Mouse (Mus musculus) hindbrain, embryonic 11.5 days (tissue): ENCODE measurements around the gene Gm49394. TPM values are rescaled to one million over a fixed set of nuclear protein-coding genes. Genes with fewer than 3 reads are reported as not detected.
A peak's percentile ranks its signal among the peaks of the same experiment; 100 is the strongest.

Source experiments
- ATAC-seq: fragments of 200-750 bp; cut with Nextera tagmentation; 2 replicates; pipeline ENCODE4 v1.8.0; 2017; ENCODE audit warnings: mild to moderate bottlenecking, moderate TSS enrichment, moderate library complexity; ENCODE audit not compliant: low FRiP score
- DNase-seq: peaks from one replicate; pipeline ENCODE4 v3.0.0-alpha.2; 2015; ENCODE audit warnings: low spot score
- H3K27ac ChIP-seq: fragments of 300-500 bp; sonication (generic); 2 replicates; pipeline ENCODE4 v1.5.1; 2014; ENCODE audit warnings: mild to moderate bottlenecking, low read depth, low read length
- H3K27me3 ChIP-seq: fragments of 300-500 bp; sonication (generic); 2 replicates; pipeline ENCODE4 v1.6.1; 2014; ENCODE audit warnings: mild to moderate bottlenecking, low read length, moderate library complexity, mixed read lengths; ENCODE audit not compliant: control insufficient read depth, insufficient read depth
- H3K36me3 ChIP-seq: fragments of 300-500 bp; sonication (generic); 2 replicates; pipeline ENCODE4 v1.6.1; 2014; ENCODE audit warnings: mild to moderate bottlenecking, low read length, moderate library complexity, mixed read lengths; ENCODE audit not compliant: control insufficient read depth, insufficient read depth
- H3K4me1 ChIP-seq: fragments of 300-500 bp; sonication (generic); replicated peaks from 2 replicates; pipeline ENCODE4 v1.6.1; 2014; ENCODE audit warnings: low read length, mixed read lengths; ENCODE audit not compliant: control insufficient read depth, insufficient read depth
- H3K4me2 ChIP-seq: fragments of 300-500 bp; sonication (generic); replicated peaks from 2 replicates; pipeline ENCODE4 v1.6.1; 2014; ENCODE audit warnings: mild to moderate bottlenecking, low read depth, low read length
- H3K4me3 ChIP-seq: fragments of 300-500 bp; sonication (generic); 2 replicates; pipeline ENCODE4 v1.5.1; 2014; ENCODE audit warnings: low read depth, low read length
- H3K9ac ChIP-seq: fragments of 300-500 bp; sonication (generic); 2 replicates; pipeline ENCODE4 v1.6.1; 2014; ENCODE audit warnings: low read depth, low read length
- H3K9me3 ChIP-seq: fragments of 300-500 bp; sonication (generic); 2 replicates; pipeline ENCODE4 v1.6.1; 2016; ENCODE audit warnings: low read length; ENCODE audit not compliant: control insufficient read depth
- WGBS: fragments of 180-500 bp; shearing (Covaris S2); extraction: QIAGEN DNeasy Blood & Tissue Kit; methylation state at CpG from one replicate; pipeline ENCODE4 v1.1.7; 2014; 5-methylcytosine and 5-hydroxymethylcytosine counted together
- polyA plus RNA-seq: library from polyadenylated mRNA; unstranded; fragments of >200 nt; fragmentation: Nextera tagmentation; extraction: Ambion mirVana; gene quantifications from 2 replicates; pipeline ENCODE4 v1.2.1, GENCODE M21; 2014

Gm49394 gene
- not detected in 2 replicates for polyA plus RNA-seq

DNA sequence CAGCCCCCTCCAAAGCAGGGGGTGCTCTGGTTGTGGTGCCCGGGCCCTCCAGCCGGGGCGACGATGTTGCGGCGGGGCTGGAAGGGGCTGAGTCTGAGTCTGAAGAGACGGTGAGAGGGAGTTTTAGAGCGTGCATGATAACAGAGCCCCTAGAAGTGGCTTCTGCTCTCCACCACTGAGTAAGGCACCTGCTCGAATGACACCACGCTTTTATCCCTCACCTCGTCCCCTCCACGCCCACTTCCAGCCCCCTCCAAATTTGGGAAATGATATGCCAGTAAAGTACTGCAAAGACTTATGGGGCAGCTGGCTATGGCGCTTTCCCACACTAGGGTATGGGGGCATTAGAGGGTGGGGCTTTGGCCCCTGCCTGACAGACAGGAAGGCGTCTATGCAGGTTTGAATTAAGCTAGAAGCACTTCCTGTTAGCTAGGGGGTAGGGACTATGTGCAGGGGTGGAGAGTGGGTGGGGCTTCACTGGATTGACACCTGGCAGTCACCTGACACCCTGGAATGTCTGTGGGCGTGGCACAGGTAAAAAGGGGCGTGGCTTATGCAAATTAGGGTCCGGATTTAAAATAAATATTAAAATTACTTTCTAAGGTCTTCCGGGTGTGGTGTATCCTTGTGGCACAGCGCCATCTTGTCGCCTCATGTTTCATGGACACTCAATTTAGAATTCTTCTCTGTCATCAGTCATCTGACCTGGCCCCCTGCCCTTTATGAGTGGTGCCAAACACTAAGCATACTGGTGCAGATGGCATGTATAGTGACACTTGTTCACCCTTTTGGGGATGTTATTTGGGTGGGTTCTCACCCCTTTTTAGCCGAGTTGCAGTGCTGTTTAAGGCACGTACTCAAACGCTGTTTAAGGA, at the start of gene Gm49394:
Gene Gm49394 (minus strand): TSS at position 192 of the 875 bp plus-strand sequence.
- H3K27ac ChIP-seq: no peak within 1 kb of the TSS
- H3K9me3 ChIP-seq: peaks cover 14% of the 10 kb centered on the region
- DNase-seq: no peak
- H3K36me3 ChIP-seq: no peaks in the 10 kb centered on the region
- H3K4me1 ChIP-seq: no peaks in the 10 kb centered on the region
- 84% methylated on average over 23 of the region's 23 CpGs for WGBS
- no peak within 1 kb of the TSS for H3K4me3 ChIP-seq
- H3K4me2 ChIP-seq: no peak within 1 kb of the TSS
- no peak for ATAC-seq
- H3K9ac ChIP-seq: no peak within 1 kb of the TSS
- peaks cover 23% of the 10 kb centered on the region for H3K27me3 ChIP-seq

DNA sequence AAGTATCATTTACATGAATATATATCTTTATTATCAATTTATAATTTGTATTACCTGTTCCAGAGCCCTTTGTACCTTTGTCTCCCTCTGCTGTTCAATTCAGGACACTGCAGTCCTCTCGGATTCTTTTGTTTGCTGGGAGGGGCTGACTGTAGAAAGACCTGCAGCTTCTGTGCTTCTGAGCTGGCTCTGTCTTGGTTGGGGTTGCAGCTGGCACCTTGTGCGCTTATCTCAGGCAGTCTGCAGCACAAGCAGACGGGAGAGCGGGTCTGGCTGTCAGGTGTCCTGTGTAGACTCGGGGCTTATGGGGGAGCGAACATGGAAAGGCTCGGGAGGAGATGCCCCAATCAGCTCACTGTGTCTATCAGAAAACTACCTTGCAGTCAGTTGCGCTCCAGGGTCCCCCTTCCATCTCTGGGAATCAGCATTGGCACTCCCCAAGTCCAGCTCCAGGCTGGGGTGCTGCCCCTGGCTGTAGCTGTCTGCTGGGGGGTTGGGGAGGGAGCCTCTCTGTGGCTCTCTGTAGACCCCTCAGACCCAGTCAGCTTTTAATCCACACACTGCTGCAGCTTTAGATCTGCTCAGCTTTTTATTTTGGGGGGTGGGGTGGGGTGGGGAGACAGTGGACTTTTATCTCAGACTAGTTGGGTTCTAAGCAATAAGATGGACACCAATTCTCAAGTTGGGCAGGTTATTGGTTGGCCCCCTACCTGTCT, 45.2 kb upstream of the Gm49394 start:
- WGBS: 17% methylated on average over 8 of the region's 8 CpGs
- Histone ChIP-seq H3K4me2 (peak overlapping the region; percentile 17), H3K9ac (0 out of 2 replicates have a peak overlapping the region, but pooled peaks have one; percentile 8), H3K4me3 (0 out of 2 replicates have a peak overlapping the region, but pooled peaks have one; percentile 1), H3K4me1 (no peaks in the 10 kb centered on the region), H3K27ac (no peak overlapping the region), H3K9me3 (no peaks in the 10 kb centered on the region), H3K36me3 (no peaks in the 10 kb centered on the region), H3K27me3 (no peaks in the 10 kb centered on the region)
- DNase-seq: peak; percentile 79
- no peak for ATAC-seq

DNA sequence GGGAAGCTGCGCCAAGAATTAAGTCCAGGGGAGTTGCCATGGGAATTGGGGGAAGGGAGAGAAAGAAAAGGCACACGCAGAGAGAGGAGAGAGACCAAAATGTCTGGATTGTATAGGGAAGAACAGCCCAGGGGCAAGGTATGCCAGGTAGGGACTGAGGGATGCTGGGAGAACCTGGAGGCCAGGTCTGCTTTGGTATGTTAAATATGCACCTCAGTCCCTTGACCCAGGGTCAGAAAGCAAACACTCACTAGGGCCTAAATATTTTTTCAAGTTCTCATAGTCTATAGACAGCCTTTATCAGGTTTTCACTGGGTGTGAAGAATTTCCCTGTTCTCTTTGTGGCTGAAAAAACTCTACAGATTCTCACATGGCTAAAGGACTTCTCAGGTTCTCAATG, 37.1 kb upstream of the Gm49394 start:
- H3K9ac ChIP-seq: no peak overlapping the region
- DNase-seq (no peak), ATAC-seq (no peak)
- H3K9me3 ChIP-seq: no peaks in the 10 kb centered on the region
- H3K4me2 ChIP-seq: no peak overlapping the region
- no peaks in the 10 kb centered on the region for H3K27me3 ChIP-seq
- no peaks in the 10 kb centered on the region for H3K36me3 ChIP-seq
- H3K27ac ChIP-seq: no peak overlapping the region
- H3K4me3 ChIP-seq: no peak overlapping the region
- H3K4me1 ChIP-seq: no peaks in the 10 kb centered on the region
- 81% methylated on average over 2 of the region's 2 CpGs for WGBS

DNA sequence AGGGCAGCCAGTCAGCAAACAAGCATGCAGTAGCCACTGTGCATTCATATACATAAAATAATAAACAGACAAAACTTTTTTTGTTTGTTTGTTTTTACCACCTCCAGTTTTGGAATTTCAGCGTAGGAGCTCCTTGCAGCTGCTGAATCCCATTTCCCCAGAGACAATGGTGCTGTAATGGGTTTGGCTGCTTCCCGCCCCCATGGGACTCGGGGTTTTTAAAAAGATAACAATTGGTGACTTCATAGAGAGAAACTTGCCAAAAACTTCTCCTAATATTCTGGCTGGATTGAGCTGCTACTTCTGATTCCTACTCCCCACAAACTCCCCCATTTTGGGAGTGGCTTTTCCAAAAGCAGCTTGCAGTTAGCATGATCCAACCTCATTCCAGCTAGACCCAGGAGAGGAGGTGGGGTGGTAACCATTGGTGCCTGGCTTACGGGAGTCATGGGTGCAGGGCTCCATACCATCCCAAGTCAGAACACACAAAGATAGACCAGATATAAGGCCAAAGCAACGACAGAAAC, 29.7 kb upstream of the Gm49394 start:
- WGBS: 72% methylated on average over 5 of the region's 5 CpGs
- Histone ChIP-seq H3K9ac (no peak overlapping the region), H3K36me3 (no peaks in the 10 kb centered on the region), H3K4me2 (no peak overlapping the region), H3K27me3 (no peaks in the 10 kb centered on the region), H3K27ac (no peak overlapping the region), H3K4me3 (no peak overlapping the region), H3K4me1 (no peaks in the 10 kb centered on the region), H3K9me3 (no peaks in the 10 kb centered on the region)
- DNase-seq: no peak
- no peak for ATAC-seq

DNA sequence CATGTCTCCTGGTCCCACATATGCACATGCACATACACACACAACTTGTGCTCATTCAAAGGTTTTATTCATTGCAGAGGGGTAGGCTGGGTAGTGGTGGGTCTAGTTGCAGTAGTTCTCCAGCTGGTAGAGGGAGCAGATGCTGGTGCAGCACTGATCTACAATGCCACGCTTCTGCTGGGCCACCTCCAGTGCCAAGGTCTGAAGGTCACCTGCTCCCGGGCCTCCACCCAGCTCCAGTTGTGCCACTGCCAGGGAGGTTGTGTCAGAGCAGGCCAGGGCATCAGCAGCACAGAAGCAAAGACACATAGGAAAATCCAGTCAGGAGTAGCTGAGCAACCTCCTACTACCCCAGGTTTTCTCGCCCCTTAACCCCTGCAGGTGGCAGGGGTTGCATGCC, 8.9 kb upstream of the Gm49394 start:
- Histone ChIP-seq H3K27me3 (no peaks in the 10 kb centered on the region), H3K9me3 (no peaks in the 10 kb centered on the region), H3K9ac (no peak overlapping the region), H3K4me1 (no peaks in the 10 kb centered on the region), H3K4me2 (no peak overlapping the region), H3K27ac (no peak overlapping the region), H3K36me3 (no peaks in the 10 kb centered on the region), H3K4me3 (no peak overlapping the region)
- 86% methylated on average over 3 of the region's 3 CpGs for WGBS
- DNase-seq: no peak
- no peak for ATAC-seq

DNA sequence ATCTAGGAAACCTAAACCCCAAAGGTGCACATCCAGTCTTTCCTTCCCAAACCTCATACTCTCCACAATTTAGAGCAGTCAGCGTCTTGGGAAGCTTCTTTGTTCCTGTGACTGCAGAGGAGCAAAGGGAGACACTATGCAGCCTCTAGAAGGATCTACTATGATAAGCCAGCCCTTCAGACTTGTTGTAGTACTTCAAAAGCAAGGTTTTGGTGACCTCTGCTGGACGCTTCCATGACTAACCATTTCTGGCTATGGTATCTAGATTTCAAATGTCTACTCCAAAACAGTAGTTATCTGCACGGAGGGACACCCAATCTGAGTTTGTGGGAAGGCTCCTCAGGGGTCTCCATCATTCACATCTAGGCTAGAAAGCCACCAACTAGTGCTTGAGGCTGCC, 5.9 kb upstream of the Gm49394 start:
- Histone ChIP-seq H3K36me3 (no peaks in the 10 kb centered on the region), H3K4me3 (no peak overlapping the region), H3K4me2 (no peak overlapping the region), H3K4me1 (no peaks in the 10 kb centered on the region), H3K27ac (no peak overlapping the region), H3K9ac (no peak overlapping the region), H3K27me3 (no peaks in the 10 kb centered on the region), H3K9me3 (peaks cover 5% of the 10 kb centered on the region; the same call in 1 of the 2 replicates)
- peak; percentile 75 for DNase-seq
- no peak for ATAC-seq
- 9% methylated on average over 3 of the region's 3 CpGs for WGBS

DNA sequence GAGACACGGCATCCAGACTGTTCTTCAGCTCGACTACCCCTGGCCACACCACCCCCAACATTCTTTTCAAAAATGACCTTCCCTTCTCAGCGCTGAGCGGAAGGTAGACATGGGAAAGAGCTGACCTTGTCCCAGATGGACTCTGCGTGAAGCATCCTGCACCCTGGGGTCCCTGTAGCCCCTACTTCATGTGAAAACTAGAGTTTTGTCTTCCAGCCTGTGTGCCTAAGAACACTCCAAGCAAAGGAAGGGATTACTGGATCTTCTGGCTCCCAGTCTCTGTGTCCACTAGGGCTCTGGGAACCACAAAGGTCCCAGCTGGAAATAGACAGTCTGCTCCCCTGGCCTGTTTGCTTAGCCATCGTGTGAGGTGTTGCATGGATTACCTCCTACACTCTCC, 5.4 kb upstream of the Gm49394 start:
- H3K9me3 ChIP-seq: peaks cover 8% of the 10 kb centered on the region
- DNase-seq (no peak), ATAC-seq (no peak)
- H3K4me2 ChIP-seq: no peak overlapping the region
- no peaks in the 10 kb centered on the region for H3K36me3 ChIP-seq
- 77% methylated on average over 6 of the region's 6 CpGs for WGBS
- no peak overlapping the region for H3K27ac ChIP-seq
- no peaks in the 10 kb centered on the region for H3K4me1 ChIP-seq
- no peaks in the 10 kb centered on the region for H3K27me3 ChIP-seq
- H3K9ac ChIP-seq: no peak overlapping the region
- no peak overlapping the region for H3K4me3 ChIP-seq

DNA sequence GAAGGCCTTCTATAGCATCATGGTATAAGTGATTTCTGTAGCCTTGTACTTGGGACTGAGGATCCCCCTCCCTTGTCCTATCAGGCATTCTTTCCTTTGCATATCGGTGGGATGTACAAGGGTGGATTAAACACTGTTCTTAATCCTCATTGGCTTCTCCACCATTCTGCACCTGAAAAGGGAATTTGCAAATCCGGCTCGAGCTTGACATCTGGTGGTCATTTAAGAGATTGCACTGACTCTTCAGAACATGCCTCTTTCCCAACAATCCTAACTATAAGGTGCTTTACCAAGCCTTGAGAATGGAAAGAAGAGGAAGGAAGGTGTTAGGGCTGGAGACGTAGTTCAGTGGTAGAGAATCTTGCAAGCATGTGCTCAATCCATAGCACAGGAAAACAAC, 2.4 kb upstream of the Gm49394 start:
- Histone ChIP-seq H3K4me3 (no peak overlapping the region), H3K27ac (no peak overlapping the region), H3K27me3 (peaks cover 3% of the 10 kb centered on the region; the same call in 1 of the 2 replicates), H3K4me2 (no peak overlapping the region), H3K36me3 (no peaks in the 10 kb centered on the region), H3K4me1 (no peaks in the 10 kb centered on the region), H3K9me3 (peaks cover 14% of the 10 kb centered on the region), H3K9ac (no peak overlapping the region)
- 11% methylated on average over 4 of the region's 4 CpGs for WGBS
- DNase-seq (peak; percentile 74), ATAC-seq (no peak)
